Mouse (Mus musculus) kidney, embryonic 16.5 days (tissue): ENCODE measurements around the gene Gsta2. TPM values are rescaled to one million over a fixed set of nuclear protein-coding genes. Genes with fewer than 3 reads are reported as not detected.

Experiments used
- ATAC-seq: fragments of 200-750 bp; cut with Nextera tagmentation; 2 replicates; pipeline ENCODE4 v1.8.0; 2017; ENCODE audit warnings: moderate TSS enrichment; ENCODE audit not compliant: low FRiP score, low TSS enrichment
- H3K27ac ChIP-seq: fragments of 300-500 bp; sonication (generic); 2 replicates; pipeline ENCODE4 v1.5.1; 2014; ENCODE audit warnings: low read length
- H3K27me3 ChIP-seq: fragments of 300-500 bp; sonication (generic); 2 replicates; pipeline ENCODE4 v1.6.1; 2014; ENCODE audit warnings: low read length, control low read depth, mixed read lengths; ENCODE audit not compliant: insufficient read depth
- H3K36me3 ChIP-seq: fragments of 300-500 bp; sonication (generic); 2 replicates; pipeline ENCODE4 v1.6.1; 2014; ENCODE audit warnings: low read length, control low read depth, mixed read lengths; ENCODE audit not compliant: insufficient read depth
- H3K4me1 ChIP-seq: fragments of 300-500 bp; sonication (generic); 2 replicates; pipeline ENCODE4 v1.6.1; 2014; ENCODE audit warnings: low read length, control low read depth, mixed read lengths; ENCODE audit not compliant: insufficient read depth
- H3K4me2 ChIP-seq: fragments of 300-500 bp; sonication (generic); replicated peaks from 2 replicates; pipeline ENCODE4 v1.6.1; 2014; ENCODE audit warnings: low read depth, low read length
- H3K4me3 ChIP-seq: fragments of 300-500 bp; sonication (generic); 2 replicates; pipeline ENCODE4 v1.5.1; 2014; ENCODE audit warnings: mild to moderate bottlenecking, low read length
- H3K9ac ChIP-seq: fragments of 300-500 bp; sonication (generic); replicated peaks from 2 replicates; pipeline ENCODE4 v1.6.1; 2014; ENCODE audit warnings: low read length
- H3K9me3 ChIP-seq: fragments of 300-500 bp; sonication (generic); 2 replicates; pipeline ENCODE4 v1.6.1; 2016; ENCODE audit warnings: low read length, control low read depth
- WGBS: fragments of 180-500 bp; shearing (Covaris S2); extraction: QIAGEN DNeasy Blood & Tissue Kit; methylation state at CpG from one replicate; pipeline ENCODE4 v1.1.7; 2014; 5-methylcytosine and 5-hydroxymethylcytosine counted together
- polyA plus RNA-seq: library from polyadenylated mRNA; unstranded; fragments of >200 nt; fragmentation: Nextera tagmentation; extraction: Ambion mirVana; gene quantifications from 2 replicates; pipeline ENCODE4 v1.2.1, GENCODE M21; 2015

The Gsta2 gene
- polyA plus RNA-seq, 1 experiment from 2014 or later: 109 TPM

DNA sequence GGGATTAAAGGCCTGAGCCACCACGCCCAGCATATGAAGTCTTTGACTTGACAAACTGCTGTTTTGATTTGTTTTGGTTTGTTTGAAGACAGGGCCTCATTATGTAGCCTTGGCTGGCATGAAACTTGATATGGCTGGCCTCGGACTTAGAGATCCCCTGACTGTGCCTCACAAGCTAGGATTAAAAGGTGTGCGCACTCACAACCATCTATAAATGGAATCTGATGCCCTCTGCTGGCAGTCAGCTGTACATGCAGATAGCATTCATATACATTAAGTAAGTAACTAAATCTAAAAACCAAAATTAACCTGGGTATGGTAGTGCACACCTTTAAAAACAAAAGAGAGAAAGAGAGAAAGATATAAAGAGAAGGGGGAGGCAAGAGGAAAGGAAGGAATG is 30.3 kb upstream of the Gsta2 start:
- ATAC-seq: no peak
- no peaks in the 10 kb centered on the region for H3K36me3 ChIP-seq
- H3K9ac ChIP-seq: no peak overlapping the region
- no peak overlapping the region for H3K4me2 ChIP-seq
- no peak overlapping the region for H3K27ac ChIP-seq
- H3K27me3 ChIP-seq: no peaks in the 10 kb centered on the region
- H3K9me3 ChIP-seq: no peaks in the 10 kb centered on the region
- WGBS: 54% methylated on average over 3 of the region's 3 CpGs
- no peak overlapping the region for H3K4me3 ChIP-seq
- H3K4me1 ChIP-seq: no peaks in the 10 kb centered on the region

GRCm38 (mm10) chr9:78378113-78378785 is 22.7 kb upstream of the Gsta2 start, which contains the start of gene Ooep:
Gene Ooep, minus strand, starts transcription at chr9:78378725.
- no peak within 1 kb of the TSS for H3K27ac ChIP-seq
- H3K9me3 ChIP-seq: no peaks in the 10 kb centered on the region
- no peaks in the 10 kb centered on the region for H3K27me3 ChIP-seq
- H3K9ac ChIP-seq: peak within 1 kb of the TSS; percentile 49
- H3K4me1 ChIP-seq: peaks cover 7% of the 10 kb centered on the region
- ATAC-seq: peak; percentile 83
- H3K36me3 ChIP-seq: no peaks in the 10 kb centered on the region
- 7% methylated on average over 20 of the region's 23 CpGs for WGBS
- H3K4me3 ChIP-seq: peak within 1 kb of the TSS; percentile 41
- H3K4me2 ChIP-seq: peak within 1 kb of the TSS; percentile 62

DNA sequence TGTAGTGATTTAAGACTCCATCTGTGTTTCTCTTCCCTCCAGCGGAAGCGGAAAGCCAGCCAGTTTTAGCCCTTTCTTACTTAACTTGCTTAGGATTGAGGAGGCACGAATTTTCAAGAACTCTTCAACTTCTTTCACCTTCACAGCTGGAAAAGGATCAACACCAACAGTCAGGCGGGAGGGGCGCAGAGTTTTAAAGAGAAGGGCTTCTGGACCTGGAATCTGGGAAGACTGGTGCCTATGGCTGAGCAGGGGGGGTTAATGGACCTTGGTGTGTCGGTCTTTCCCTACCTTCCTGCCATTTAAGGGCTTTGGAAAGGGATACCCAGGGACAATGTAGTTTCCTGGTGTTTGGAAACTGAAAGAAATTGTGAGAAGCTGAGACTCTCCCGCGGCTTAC is 22.0 kb upstream of the Gsta2 start:
- H3K27ac ChIP-seq: no peak overlapping the region
- H3K9me3 ChIP-seq: no peaks in the 10 kb centered on the region
- peak overlapping the region; percentile 41; the same call in 1 of the 2 replicates for H3K4me3 ChIP-seq
- peaks cover 7% of the 10 kb centered on the region for H3K4me1 ChIP-seq
- ATAC-seq: no peak
- 36% methylated on average over 8 of the region's 8 CpGs for WGBS
- H3K9ac ChIP-seq: no peak overlapping the region
- no peaks in the 10 kb centered on the region for H3K27me3 ChIP-seq
- H3K4me2 ChIP-seq: peak overlapping the region; percentile 62
- no peaks in the 10 kb centered on the region for H3K36me3 ChIP-seq

- no peaks in the 10 kb centered on the region for H3K36me3 ChIP-seq
- no peak overlapping the region for H3K9ac ChIP-seq
- no peak overlapping the region for H3K27ac ChIP-seq
- WGBS: 73% methylated on average over 4 of the region's 4 CpGs
- no peaks in the 10 kb centered on the region for H3K9me3 ChIP-seq
- no peak for ATAC-seq
- H3K4me1 ChIP-seq: peaks cover 7% of the 10 kb centered on the region
- H3K4me3 ChIP-seq: no peak overlapping the region
- no peaks in the 10 kb centered on the region for H3K27me3 ChIP-seq
- no peak overlapping the region for H3K4me2 ChIP-seq
Observed at GRCm38 (mm10) chr9:78375486-78375885, 19.9 kb upstream of the Gsta2 start.

GRCm38 (mm10) chr9:78374885-78375389 is 19.3 kb upstream of the Gsta2 start:
- H3K27ac ChIP-seq: no peak overlapping the region
- ATAC-seq: no peak
- H3K9me3 ChIP-seq: no peaks in the 10 kb centered on the region
- peaks cover 7% of the 10 kb centered on the region for H3K4me1 ChIP-seq
- H3K4me3 ChIP-seq: no peak overlapping the region
- no peaks in the 10 kb centered on the region for H3K27me3 ChIP-seq
- H3K36me3 ChIP-seq: no peaks in the 10 kb centered on the region
- WGBS: 71% methylated on average over 1 of the region's 1 CpGs
- H3K9ac ChIP-seq: no peak overlapping the region
- H3K4me2 ChIP-seq: no peak overlapping the region

- H3K4me2 ChIP-seq: no peak overlapping the region
- H3K4me3 ChIP-seq: no peak overlapping the region
- ATAC-seq: no peak
- peaks cover 7% of the 10 kb centered on the region for H3K4me1 ChIP-seq
- no peak overlapping the region for H3K9ac ChIP-seq
- H3K27ac ChIP-seq: no peak overlapping the region
- WGBS: 27% methylated on average over 5 of the region's 5 CpGs
- H3K27me3 ChIP-seq: no peaks in the 10 kb centered on the region
- no peaks in the 10 kb centered on the region for H3K36me3 ChIP-seq
- no peaks in the 10 kb centered on the region for H3K9me3 ChIP-seq
Observed at GRCm38 (mm10) chr9:78374397-78374796, 18.8 kb upstream of the Gsta2 start.

- WGBS: 79% methylated on average over 10 of the region's 10 CpGs
- Histone ChIP-seq H3K4me1 (peaks cover under 1% of the 10 kb centered on the region), H3K4me2 (no peak overlapping the region), H3K27me3 (no peaks in the 10 kb centered on the region), H3K36me3 (no peaks in the 10 kb centered on the region), H3K9ac (no peak overlapping the region), H3K4me3 (no peak overlapping the region), H3K9me3 (no peaks in the 10 kb centered on the region), H3K27ac (no peak overlapping the region)
- ATAC-seq: no peak
Observed at GRCm38 (mm10) chr9:78372827-78373504, 17.4 kb upstream of the Gsta2 start.

- no peak overlapping the region for H3K4me3 ChIP-seq
- 96% methylated on average over 3 of the region's 3 CpGs for WGBS
- ATAC-seq: no peak
- H3K36me3 ChIP-seq: no peaks in the 10 kb centered on the region
- H3K27me3 ChIP-seq: no peaks in the 10 kb centered on the region
- H3K27ac ChIP-seq: no peak overlapping the region
- no peaks in the 10 kb centered on the region for H3K9me3 ChIP-seq
- no peak overlapping the region for H3K9ac ChIP-seq
- no peak overlapping the region for H3K4me2 ChIP-seq
- H3K4me1 ChIP-seq: no peaks in the 10 kb centered on the region
Observed at GRCm38 (mm10) chr9:78371441-78371840, 15.9 kb upstream of the Gsta2 start.

GRCm38 (mm10) chr9:78369786-78370185 is 14.2 kb upstream of the Gsta2 start:
- H3K9ac ChIP-seq: no peak overlapping the region
- ATAC-seq: no peak
- H3K4me2 ChIP-seq: no peak overlapping the region
- no peak overlapping the region for H3K4me3 ChIP-seq
- no peaks in the 10 kb centered on the region for H3K36me3 ChIP-seq
- 93% methylated on average over 7 of the region's 7 CpGs for WGBS
- no peaks in the 10 kb centered on the region for H3K27me3 ChIP-seq
- no peak overlapping the region for H3K27ac ChIP-seq
- H3K9me3 ChIP-seq: no peaks in the 10 kb centered on the region
- H3K4me1 ChIP-seq: no peaks in the 10 kb centered on the region

GRCm38 (mm10) chr9:78369349-78369748 is 13.8 kb upstream of the Gsta2 start:
- WGBS: 85% methylated on average over 2 of the region's 2 CpGs
- H3K9ac ChIP-seq: no peak overlapping the region
- ATAC-seq: no peak
- no peaks in the 10 kb centered on the region for H3K9me3 ChIP-seq
- no peaks in the 10 kb centered on the region for H3K4me1 ChIP-seq
- no peaks in the 10 kb centered on the region for H3K36me3 ChIP-seq
- no peak overlapping the region for H3K27ac ChIP-seq
- no peak overlapping the region for H3K4me3 ChIP-seq
- no peak overlapping the region for H3K4me2 ChIP-seq
- H3K27me3 ChIP-seq: no peaks in the 10 kb centered on the region
